Mouse (Mus musculus) cerebellum, adult 9-11 months (tissue): ENCODE measurements around the gene Anapc11.

ENCODE experiments used
- DNase-seq: peaks from one replicate; pipeline ENCODE4 v3.0.0; 2022

Anapc11 gene

GRCm38 (mm10) chr11:120628601-120629340, 30.6 kb downstream of the Anapc11 start:
- DNase-seq: no peak

- peak; percentile 51 for DNase-seq
These were observed 31.1 kb downstream of the Anapc11 start for GRCm38 (mm10) chr11:120629341-120629730.

DNA sequence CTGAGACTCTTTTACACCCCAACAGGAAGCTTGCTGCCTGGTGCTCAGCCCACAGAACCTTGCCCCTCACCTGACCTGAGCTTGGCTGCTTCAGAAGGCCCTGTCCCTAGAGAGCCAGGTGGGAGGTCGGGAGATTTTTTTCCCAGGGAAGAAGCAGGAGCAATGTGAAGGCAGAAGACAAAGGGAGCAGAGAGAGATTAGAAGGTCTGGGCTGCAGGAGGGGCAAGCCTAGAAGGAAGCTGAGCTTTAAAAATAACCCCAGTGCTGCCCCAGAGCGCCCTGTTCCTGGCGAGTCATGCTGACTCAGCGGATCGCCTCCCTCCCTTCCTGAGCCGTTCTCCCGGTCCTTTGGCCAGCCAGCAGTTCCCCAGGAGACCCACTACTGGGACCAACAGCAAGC, 31.7 kb downstream of the Anapc11 start:
- DNase-seq: no peak

DNA sequence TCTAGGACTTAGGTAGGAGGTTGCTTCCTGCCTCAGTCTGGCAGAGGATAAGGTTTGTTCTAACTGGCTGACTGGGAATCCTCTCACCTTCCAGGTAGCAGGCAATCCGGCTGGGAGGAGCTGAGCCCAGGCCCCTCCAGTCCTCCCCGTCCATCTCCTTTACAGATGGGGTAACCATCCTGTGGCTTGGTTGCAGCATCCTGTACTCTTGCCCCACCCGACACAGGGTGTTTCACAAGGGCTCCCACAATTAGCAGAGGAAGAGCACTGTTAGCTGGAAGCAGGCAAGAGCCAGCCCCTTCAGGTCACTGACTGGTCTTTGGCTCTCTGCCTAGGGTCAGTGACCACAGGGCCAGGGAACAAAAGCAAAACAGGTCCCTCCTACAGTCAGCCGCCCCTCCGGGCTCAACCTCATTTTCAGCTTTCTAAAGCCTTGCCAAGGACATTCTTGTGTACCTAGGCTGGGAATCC, 32.2 kb downstream of the Anapc11 start:
- DNase-seq: peak; percentile 53

DNA sequence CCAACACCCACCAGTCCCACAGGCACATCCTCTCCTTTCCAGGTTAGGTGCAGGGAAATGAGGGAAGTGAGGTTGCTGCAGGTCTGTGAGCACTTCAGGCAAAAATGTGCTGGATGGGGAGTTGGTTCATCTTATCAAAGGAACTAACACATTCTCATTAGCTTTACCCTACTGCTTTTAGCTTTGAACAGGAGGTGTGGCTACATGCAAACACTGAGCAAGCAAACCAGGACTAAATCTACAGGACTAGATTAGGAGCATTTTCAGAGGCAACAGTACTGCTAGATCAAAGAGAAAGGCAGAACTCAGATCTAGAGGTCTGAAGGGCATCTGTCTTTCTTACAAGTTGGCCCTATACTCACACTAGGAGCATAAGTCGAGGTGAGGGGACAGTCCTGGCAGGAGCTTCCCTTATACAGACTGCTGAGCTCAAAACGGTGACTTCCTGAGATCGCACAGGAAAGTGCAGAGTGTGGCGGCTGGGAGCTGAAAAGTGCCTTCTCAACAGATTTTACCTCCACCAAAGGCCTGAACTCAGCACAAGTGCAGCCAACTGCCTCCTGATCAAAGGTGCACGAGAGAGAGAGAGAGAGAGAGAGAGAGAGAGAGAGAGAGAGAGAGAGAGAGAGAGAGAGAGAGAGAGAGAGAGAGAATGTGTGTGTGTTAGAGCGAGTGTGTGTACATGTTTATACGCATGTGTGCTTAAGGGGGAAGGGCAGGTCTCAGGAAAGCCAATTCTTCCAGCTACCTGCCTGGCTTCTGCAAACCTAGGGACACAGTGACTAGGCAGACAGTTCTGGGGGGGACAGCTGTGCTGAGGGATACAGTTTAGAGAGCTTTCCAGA, 32.9 kb downstream of the Anapc11 start:
- peak; percentile 9 for DNase-seq

DNA sequence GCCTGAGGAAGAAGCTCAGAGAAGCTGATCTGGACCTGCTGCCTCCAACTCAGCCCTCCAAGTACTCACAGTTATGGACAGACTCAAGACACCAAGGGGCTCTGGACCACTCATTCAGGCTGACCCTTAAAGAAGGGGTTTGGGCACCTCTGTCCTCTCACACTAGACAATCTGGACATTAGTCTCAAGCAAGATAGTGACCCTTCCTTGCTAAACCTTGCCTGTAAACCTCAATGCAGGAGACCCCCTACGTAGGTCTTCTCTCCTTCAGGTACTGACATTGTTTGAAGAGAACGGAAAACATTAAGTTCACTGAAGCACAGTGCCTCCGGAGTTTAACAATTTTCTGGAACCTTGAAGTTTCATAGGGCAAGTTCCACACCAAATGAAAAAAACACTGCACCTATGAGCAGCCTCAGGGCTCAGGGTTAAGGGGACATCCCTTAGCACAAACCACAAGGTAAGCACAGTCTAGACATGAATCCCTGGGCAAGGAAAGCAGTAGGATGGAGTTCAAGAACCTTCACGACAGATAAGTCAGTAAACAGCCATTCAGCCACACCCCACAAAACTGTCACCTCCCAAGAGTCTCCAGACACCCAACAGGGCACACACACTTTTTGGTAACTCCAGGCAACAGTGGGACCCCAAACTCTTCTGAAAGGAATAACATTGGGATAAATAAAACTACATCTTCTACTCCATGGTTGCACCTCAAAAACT, 33.7 kb downstream of the Anapc11 start:
- peak; percentile 32 for DNase-seq

DNA sequence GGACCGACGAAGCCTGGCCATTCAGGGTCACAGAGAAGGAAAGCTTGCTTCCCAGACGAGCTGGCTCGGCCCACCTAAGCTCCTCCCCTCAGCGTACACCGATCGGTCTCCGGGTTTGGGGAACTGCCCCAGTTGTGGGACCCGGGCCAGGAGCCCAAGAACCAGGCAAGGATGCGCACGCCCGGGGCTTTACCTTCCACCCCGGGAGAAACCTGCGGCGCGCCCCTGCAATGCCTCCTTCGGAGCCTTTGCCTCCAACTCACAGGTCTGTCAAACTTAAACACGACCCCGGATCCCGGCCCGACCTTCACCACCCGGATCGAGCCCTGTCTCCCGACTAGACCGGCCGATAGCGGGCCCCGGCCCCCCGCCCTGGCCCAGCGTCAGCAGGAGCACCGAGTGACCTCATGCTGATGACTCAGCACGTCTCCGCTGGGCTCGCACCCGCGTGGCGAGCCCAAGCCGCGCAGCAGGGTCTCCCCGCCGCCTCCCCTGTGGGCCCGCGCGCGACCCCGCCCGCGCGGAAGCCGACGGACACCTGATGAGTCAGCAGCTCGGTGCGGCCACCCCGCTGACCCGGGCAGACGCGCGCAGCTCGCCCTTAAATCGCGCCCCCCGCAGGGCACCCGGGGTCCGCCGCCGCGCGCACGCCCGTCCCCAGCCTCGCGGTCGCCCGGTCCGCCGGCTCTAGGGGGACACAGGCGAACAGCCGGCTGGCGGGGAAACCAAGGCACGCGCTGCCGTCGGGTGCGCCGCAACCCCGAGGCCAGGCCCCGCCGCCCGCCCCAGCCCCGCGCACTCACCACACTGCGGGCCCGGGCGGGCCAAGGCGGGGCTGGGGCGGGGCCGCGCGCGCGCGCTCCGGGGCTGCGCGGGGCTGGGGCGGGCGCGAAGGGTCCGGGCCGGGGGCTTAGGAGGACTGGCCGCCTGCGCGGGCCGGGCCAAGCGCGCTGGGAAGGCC, 34.6 kb downstream of the Anapc11 start:
- DNase-seq: peak; percentile 81

DNA sequence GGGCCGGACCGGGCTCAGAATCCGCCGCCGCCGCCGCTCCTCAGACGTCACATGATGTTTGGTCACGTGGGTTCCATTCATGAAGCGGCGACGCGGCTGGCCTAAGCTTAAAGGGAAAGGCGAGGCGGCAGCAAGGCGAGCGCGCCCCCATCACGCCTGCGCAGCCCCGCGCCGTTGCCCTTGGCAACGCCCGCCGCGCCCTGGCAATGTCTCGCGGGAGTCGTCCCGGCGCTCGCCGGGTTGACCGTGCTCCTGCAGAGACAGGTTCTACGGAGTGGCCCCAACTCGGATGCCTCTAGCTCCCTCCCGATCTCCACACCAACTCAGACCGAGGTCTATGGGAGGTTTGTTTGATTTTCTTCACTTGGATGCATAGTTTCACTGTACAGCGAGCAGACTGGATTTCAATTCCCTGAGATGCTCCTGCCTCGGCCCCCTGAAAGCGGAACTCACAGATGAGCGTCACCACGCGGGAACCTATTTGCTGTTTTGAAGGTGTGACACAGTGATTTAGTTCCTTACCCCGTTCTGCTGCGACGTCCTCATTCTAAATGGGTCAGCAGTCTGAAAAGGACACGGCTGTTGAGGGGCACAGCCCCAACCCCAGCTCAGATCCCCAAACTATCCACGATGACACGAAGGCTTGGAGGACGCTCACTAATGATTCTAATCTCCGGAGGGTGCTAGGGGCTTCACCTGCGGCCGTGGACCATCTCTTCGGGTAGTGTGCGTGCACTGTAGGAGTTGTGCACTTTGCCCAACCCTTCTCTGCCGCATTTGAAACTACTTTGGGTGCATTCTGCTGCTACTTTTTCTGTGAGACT, 35.5 kb downstream of the Anapc11 start, which contains the start of gene Mafg:
Mafg (minus strand) TSS at position 81 of the 824 bp plus-strand sequence.
- DNase-seq: peak; percentile 94

DNA sequence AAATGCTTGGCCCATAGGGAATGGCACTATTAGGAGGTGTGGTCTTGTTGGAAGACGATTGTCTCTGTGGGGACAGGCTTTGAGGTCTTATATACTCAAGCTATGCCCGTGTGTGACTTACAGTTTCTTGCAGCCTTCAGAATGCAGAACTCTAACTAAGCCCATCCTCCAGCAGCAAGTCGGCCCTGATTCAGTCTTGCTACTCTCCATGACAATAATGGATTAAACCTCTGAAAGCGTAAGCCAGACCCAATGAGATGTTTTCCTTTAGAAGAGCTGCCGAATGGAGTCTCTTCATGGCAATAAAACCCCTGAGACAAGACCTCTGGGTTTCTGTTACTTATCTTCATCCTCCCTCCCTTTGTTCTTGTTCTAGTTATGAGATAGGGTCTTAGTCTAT, 36.6 kb downstream of the Anapc11 start:
- no peak for DNase-seq

DNA sequence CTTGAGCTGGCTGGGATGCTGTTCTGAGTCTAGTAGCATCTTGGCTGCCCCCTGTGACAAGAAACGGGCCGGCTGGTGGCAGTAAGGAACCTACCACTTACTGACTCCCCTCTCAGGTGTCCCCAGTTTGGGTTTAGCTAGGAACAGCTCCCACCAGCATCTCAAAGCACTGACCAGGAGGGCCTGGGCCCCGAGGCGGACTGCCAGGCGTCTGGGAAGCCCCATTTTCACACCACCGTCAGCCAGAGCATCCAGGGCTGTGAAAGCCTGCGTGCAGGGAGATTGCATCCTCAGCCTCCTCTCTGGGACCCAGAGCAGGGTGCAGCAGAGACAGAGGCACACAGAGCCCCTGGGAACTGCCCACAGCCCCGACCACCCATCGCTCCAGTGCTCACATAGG, 43.0 kb downstream of the Anapc11 start:
- no peak for DNase-seq

DNA sequence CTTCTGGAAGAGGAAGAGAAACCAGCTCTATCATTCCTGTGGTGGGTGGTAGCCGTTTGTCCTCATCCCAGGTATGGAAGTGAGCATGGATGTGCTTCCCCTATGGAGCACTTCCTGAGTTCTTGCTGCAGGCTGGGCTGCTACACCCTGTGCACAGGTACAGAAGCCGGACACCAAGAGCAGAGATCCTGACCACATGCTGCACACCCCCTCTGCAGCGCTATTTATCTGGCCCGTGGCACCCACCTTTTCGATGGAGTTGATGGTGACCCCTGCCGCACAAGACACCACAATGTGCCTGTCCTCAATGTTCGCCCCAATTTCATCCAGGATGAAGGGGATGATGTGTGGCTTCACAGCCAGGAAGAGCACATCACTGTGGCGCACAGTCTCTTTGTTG, 43.6 kb downstream of the Anapc11 start:
- no peak for DNase-seq

GRCm38 (mm10) chr11:120642939-120643600, 44.8 kb downstream of the Anapc11 start:
- no peak for DNase-seq

DNA sequence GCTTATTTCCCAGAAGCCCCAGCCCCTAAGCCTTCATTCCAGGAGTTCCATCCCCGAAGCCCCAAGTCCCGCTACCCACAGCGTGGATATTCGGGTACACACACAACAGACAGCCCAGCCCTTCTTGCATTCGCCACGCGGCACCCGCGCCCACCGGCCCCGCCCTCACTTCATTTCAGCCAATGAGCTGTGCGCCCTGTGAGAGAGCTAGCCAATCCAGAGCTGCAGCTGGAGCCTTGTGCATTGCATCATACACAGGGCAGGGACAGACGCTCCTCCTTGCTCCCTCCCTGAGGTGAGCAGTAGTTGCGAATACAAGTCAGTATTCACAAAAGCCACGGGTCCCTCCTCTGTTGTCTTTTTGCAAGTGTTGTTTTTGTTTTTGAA, 45.4 kb downstream of the Anapc11 start, which contains the start of gene Pycr1:
Pycr1 (minus strand) TSS at position 169 of the 387 bp plus-strand sequence.
- peak; percentile 92 for DNase-seq

GRCm38 (mm10) chr11:120647047-120647830, 49.0 kb downstream of the Anapc11 start:
- no peak for DNase-seq

- DNase-seq: peak; percentile 71
These were observed 49.8 kb downstream of the Anapc11 start, which contains the start of gene Myadml2 for GRCm38 (mm10) chr11:120648001-120648476. Myadml2 (minus strand) TSS chr11:120648158.

- no peak for DNase-seq
These were observed 53.7 kb downstream of the Anapc11 start for GRCm38 (mm10) chr11:120651872-120652271.

DNA sequence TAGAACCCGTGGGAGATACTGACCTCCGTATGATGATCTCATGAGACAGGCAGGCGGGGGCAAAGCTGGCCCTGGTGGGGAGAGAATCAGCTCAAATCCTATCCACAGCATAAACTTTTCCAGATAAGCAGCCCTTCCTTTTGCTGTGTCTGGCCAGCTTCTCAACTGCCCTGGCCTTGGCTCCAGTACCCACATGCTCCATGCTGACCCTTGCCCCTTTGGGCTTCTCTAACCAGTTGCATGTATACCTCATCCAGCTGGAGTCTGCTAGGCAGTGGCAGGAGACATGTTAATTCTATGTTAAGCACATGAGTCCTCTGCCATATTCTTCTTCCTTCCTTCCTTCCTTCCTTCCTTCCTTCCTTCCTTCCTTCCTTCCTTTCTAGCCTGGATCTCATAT, 56.5 kb downstream of the Anapc11 start:
- DNase-seq: no peak

DNA sequence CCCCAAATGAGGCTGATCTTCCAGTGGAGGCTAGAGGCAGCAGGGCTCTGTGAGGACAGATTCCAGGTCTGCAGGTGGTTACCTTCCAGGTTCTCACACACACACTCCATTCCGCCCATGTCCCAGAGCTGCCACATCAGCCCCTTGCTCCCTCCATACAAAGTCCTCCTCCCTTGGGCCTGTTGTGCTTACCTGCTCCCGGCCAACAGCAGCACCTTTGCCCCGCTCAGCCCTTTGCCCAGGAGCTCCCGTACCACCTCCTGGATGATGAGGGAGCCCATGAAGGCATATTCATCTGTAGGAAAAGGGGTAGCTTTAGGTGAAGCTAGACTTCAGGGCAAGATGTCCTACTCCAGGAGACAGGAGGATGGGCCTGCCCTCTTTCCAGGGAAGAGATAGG, 59.1 kb downstream of the Anapc11 start:
- DNase-seq: no peak
